Mouse (Mus musculus) CD4-positive, CD25-positive, alpha-beta regulatory T cell, adult 2 months (primary cell): ENCODE results near the gene Pik3r3.
"Not testable (repeated sequence)": the region's sequence is repeated elsewhere in the genome, so short reads cannot be mapped to it uniquely, and the experiment has no call there.

Experiments
- DNase-seq: peaks from one replicate; pipeline ENCODE4 v3.0.0-alpha.2; 2012; ENCODE audit warnings: low read depth, low spot score

Pik3r3 gene

GRCm38 (mm10) chr4:116221140-116221851 lies at the start of gene Pik3r3:
Pik3r3 (plus strand) TSS chr4:116221618.
- peak; percentile 99 for DNase-seq

- DNase-seq, result no peak
Observed at GRCm38 (mm10) chr4:116173072-116173471, 48.3 kb upstream of the Pik3r3 start, which contains the start of the genes 1700042G07Rik and Gm49337. 1700042G07Rik (plus strand) TSS chr4:116173372. Gm49337 (plus strand) TSS chr4:116173384.

- no peak for DNase-seq
Observed at GRCm38 (mm10) chr4:116173752-116174151, 47.7 kb upstream of the Pik3r3 start.

- no peak for DNase-seq
Observed at GRCm38 (mm10) chr4:116174466-116175116, 46.8 kb upstream of the Pik3r3 start.

- DNase-seq, result no peak
Observed at GRCm38 (mm10) chr4:116175136-116175535, 46.3 kb upstream of the Pik3r3 start.

- DNase-seq, result no peak
Observed at GRCm38 (mm10) chr4:116175711-116176542, 45.5 kb upstream of the Pik3r3 start.

GRCm38 (mm10) chr4:116176543-116176988 lies 44.9 kb upstream of the Pik3r3 start:
- no peak for DNase-seq

GRCm38 (mm10) chr4:116177140-116177539 lies 44.3 kb upstream of the Pik3r3 start:
- DNase-seq, result no peak

- no peak for DNase-seq
Observed at GRCm38 (mm10) chr4:116182079-116182478, 39.3 kb upstream of the Pik3r3 start.

- no peak for DNase-seq
Observed at GRCm38 (mm10) chr4:116182745-116183144, 38.7 kb upstream of the Pik3r3 start.

GRCm38 (mm10) chr4:116185083-116185482 lies 36.3 kb upstream of the Pik3r3 start:
- no peak for DNase-seq

- DNase-seq, result no peak
Observed at GRCm38 (mm10) chr4:116192286-116192835, 29.1 kb upstream of the Pik3r3 start.

- no peak for DNase-seq
Observed at GRCm38 (mm10) chr4:116193583-116194383, 27.6 kb upstream of the Pik3r3 start.

- DNase-seq, result peak; percentile 17
Observed at GRCm38 (mm10) chr4:116198422-116198821, 23.0 kb upstream of the Pik3r3 start.

- no peak for DNase-seq
Observed at GRCm38 (mm10) chr4:116204422-116204821, 17.0 kb upstream of the Pik3r3 start.

- no peak for DNase-seq
Observed at GRCm38 (mm10) chr4:116206531-116206930, 14.9 kb upstream of the Pik3r3 start.

- no peak for DNase-seq
Observed at GRCm38 (mm10) chr4:116208891-116209290, 12.5 kb upstream of the Pik3r3 start.

- no peak for DNase-seq
Observed at GRCm38 (mm10) chr4:116215895-116216605, 5.4 kb upstream of the Pik3r3 start.

GRCm38 (mm10) chr4:116217046-116217445 lies 4.4 kb upstream of the Pik3r3 start:
- DNase-seq, result no peak

GRCm38 (mm10) chr4:116217661-116218060 lies 3.8 kb upstream of the Pik3r3 start:
- not testable (repeated sequence) for DNase-seq
